Mouse (Mus musculus): ENCODE data around the gene Nkx2-3. TPM values are rescaled to one million over a fixed set of nuclear protein-coding genes. Genes with fewer than 3 reads are reported as not detected.

Gene Nkx2-3
- total RNA-seq, 2 experiments from 2014 or later: not detected

DNA sequence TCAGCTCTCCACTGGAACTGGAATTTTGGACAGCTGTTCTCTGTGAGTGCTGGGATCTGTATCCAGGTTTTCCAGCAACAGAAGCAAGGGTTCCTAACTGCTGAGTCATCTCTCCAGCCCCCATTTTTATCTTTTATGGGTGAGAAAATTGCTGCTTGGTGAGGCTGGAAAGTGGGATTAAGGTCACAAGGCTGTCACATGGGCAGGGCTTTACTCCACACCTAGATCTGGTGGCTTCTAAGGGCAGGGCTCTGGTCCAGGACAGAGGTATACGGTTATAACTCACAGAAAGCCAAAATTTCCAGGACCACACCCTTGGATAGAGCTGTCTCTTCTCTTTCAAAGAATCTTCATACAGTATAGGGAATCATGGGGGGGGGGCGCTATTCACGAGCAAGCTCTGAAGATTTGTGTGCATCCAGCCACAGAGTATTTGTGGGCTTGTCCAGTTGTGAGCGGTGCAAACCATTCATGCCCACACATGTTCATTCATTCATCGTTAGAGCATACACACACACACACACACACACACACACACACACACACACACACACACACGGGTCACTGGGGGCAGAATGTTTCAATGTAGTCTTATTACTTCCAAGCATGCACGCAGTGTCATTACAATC is 7.5 kb upstream of the Nkx2-3 start:
- no peak for DNase-seq
- intact Hi-C loops (cut with DNase I): loop anchor here (10.0 kb wide), 1 partner anchor 1630 kb away; the partner anchor contains the start of gene Lbx1

GRCm38 (mm10) chr19:43605666-43606551 is 6.2 kb upstream of the Nkx2-3 start:
- DNase-seq: no peak
- intact Hi-C loops (cut with DNase I): loop anchor here (10.0 kb wide), 1 partner anchor 1629 kb away; the partner anchor contains the start of gene Lbx1

DNA sequence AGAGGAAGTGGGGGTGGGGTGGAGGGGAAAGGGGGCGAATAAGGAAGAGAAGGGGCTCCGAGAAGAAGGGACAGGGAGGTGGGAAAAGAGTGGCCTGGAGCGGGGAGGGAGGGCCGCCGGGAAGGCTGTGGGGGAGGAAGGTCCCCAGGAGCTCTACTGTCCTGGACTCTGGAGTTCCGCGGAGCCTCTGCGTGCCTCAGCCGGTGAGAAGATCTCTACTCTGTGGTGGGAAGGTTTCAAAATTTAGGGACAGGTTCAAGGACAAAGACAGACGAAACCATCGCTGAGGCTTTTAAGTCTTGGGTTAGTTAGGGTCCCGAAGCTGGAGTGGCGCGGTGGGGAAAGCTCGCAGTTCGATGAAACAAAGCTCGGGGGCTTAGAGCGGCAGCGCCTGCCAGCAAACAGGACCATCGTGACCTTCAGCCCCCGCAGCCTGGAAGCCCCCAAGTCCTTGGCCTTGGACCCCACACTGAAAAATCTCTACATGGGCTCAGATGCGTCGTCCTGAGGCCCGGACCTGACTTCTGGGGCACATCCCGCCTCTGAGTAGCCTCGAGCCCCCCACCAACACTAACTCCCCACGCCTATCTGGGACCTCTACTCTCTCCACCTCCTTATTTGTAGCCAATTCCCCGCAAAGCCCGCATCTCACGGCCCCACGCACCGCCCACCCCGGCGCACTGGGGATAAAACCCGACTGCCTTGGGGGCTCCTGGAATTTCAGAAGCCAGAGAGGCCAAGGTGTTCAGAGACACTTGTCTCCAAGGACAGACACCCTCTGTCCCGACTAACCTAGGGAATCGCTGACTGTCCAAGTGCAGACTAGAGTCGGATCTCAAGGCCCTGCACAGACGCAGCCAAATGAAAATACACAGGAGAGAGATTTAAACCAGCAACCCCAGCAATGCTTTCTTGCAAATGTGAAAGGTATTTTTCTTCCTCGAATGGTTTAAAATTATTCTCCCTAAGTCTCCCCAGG is 5.3 kb upstream of the Nkx2-3 start:
- intact Hi-C loops (cut with DNase I): loop anchor here (10.0 kb wide), 1 partner anchor 1628 kb away; the partner anchor contains the start of gene Lbx1
- no peak for DNase-seq

GRCm38 (mm10) chr19:43607842-43608680 is 4.1 kb upstream of the Nkx2-3 start:
- DNase-seq: peak in 1 of 2 experiments; percentile 41
- intact Hi-C loops (cut with DNase I): loop anchor here (10.0 kb wide), 1 partner anchor 1627 kb away; the partner anchor contains the start of gene Lbx1

GRCm38 (mm10) chr19:43608711-43609457 is 3.2 kb upstream of the Nkx2-3 start:
- no peak for DNase-seq
- intact Hi-C loops (cut with DNase I): loop anchor here (10.0 kb wide), 1 partner anchor 1626 kb away; the partner anchor contains the start of gene Lbx1

DNA sequence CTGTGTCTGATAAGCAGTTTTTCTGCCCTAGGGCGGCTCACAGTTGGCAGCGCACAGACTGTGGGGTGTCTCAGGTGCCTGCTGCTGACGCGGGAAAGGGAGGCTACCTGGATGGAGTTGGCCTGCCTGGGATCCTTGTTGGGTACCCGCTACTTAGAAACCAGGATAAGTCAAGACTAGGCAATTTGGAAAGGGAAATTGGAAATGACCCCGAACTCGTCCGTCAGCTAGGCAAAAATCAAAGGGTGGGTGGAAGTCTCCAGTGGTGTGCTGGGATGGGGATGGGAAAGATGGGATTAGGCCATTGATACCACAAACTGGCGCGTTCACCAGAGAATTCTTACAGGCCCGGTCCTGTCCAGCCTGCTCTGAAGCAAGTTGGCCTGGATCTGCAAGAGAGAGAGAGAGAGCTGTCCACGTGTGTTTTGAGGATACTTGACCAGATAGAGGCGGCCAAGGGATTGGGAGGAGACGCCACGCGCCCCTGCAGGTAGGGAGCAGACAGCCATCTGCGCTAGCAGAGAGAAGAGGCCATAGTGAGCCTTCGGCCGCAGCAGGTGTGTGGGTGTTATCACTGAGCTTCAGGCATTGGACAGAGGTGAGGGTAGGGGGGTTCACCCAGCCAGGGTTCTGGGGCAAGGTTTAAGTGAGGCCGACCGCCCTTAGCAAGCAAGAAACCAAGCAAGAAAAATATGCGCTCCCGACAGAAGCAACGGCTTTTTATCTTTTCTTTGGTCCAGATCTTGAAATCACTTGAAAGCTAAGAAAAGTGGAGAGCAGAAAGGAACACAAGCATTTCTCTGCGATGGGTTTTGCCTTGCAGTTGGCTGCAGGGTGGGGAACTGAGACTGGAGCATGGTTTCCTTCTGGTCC is 2.4 kb upstream of the Nkx2-3 start:
- intact Hi-C loops (cut with DNase I): loop anchor here (10.0 kb wide), 2 partner anchors 225 to 1625 kb away; partner anchors contain the start of genes Hpse2 and Lbx1
- no peak for DNase-seq

DNA sequence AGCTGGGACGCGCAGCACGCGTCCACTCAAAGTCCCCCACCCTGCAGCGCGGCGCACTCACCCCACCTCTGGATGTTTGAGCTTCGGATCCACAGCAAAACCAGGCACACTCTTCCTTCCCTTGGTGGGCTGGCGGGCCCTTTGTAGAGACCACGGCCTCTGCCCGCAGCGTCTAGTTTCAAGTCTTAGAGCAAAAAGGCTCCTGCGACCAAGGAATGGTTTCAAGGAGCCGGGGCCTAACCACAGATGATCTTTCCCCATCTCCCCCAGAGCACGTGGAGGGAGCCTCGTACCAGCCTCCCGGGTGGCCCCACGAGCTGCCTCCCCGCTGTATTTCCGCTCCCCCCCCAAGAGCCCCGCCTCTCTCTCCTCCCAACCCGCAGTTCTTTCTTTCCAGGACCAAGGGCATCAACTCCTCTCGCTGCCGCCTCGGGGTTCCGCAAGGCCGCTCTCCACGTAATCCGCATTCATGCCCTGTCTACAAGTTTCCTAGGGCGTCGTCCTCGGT is 1.7 kb upstream of the Nkx2-3 start:
- no peak for DNase-seq

GRCm38 (mm10) chr19:43611110-43611509 is 1.0 kb upstream of the Nkx2-3 start:
- no peak for DNase-seq
- intact Hi-C loops (cut with DNase I): loop anchor here (10.0 kb wide), 1 partner anchor 226 kb away; the partner anchor contains the start of gene Hpse2

More for the DNA sequence above, 1.7 kb upstream of the Nkx2-3 start:
- intact Hi-C loops (cut with DNase I): loop anchor here (10.0 kb wide), 1 partner anchor 226 kb away; the partner anchor contains the start of gene Hpse2

- intact Hi-C loops (cut with DNase I): loop anchor here (10.0 kb wide), 1 partner anchor 227 kb away; the partner anchor contains the start of gene Hpse2
- DNase-seq: no peak
Observed at GRCm38 (mm10) chr19:43611561-43611960, 564 bp upstream of the Nkx2-3 start.

DNA sequence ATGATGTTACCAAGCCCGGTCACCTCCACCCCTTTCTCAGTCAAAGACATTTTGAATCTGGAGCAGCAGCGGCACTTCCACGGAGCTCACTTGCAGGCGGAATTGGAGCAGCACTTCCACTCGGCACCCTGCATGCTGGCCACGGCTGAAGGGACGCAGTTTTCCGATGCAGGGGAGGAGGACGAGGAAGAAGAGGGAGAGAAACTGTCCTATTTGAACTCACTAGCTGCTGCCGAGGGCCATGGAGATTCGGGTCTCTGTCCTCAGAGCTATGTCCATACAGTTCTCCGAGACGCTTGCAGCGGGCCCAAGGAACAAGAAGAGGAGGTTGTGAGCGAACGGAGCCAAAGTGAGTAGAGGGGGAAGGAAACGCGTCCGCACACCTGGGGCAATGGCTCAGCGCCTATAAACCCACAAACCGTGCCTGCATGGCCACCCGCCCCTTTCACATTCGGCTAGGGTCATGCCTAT is 411 bp downstream of the Nkx2-3 start:
- DNase-seq: no peak
- intact Hi-C loops (cut with DNase I): loop anchor here (10.0 kb wide), 1 partner anchor 228 kb away; the partner anchor contains the start of gene Hpse2

DNA sequence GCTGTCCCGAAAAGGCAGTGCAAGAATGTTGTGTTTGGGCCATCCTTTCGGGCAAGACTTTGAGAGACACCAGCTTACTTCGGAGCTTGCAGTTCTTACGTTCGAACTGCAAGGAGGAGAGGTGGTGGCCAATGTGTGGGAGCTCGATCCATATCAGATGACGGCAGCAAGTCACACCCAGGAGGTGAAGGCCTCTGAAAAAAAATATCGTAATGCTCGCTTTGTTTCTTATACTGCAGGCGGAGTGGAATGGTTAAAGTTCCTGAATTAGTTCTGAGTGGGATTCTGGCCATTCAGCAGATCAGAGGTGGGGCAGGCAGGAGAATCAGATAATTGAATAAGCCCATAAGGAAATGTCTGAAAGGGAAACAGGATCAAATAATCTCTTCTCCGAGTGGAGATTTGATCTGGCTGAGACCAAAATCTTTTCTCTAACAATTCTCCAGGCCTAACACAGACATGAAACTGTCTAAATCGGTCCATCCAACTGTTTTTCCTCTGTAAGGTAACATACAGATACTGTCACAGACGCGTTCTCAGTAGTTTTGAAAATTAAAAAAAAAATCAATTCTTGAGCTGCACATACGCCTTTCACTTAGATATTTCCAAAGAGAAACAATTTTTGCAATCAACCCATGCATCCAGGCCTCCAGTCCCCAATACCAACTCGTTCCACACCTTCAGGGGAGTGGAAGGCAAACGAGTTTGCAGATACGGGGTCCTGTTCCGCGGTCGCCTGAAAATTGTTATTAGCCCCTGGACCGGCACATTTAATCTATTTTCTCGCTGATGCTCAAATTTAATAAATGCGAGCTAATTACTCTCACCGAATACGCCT is 1.4 kb downstream of the Nkx2-3 start:
- intact Hi-C loops (cut with DNase I): loop anchor here (10.0 kb wide), 1 partner anchor 229 kb away; the partner anchor contains the start of gene Hpse2
- no peak for DNase-seq

GRCm38 (mm10) chr19:43614341-43615073 is 2.4 kb downstream of the Nkx2-3 start:
- DNase-seq: peak in 1 of 2 experiments; percentile 43
- intact Hi-C loops (cut with DNase I): loop anchor here (10.0 kb wide), 1 partner anchor 230 kb away; the partner anchor contains the start of gene Hpse2

GRCm38 (mm10) chr19:43615074-43615445 is 2.9 kb downstream of the Nkx2-3 start:
- intact Hi-C loops (cut with DNase I): loop anchor here (10.0 kb wide), 1 partner anchor 230 kb away; the partner anchor contains the start of gene Hpse2
- DNase-seq: peak in 1 of 2 experiments; percentile 33

DNA sequence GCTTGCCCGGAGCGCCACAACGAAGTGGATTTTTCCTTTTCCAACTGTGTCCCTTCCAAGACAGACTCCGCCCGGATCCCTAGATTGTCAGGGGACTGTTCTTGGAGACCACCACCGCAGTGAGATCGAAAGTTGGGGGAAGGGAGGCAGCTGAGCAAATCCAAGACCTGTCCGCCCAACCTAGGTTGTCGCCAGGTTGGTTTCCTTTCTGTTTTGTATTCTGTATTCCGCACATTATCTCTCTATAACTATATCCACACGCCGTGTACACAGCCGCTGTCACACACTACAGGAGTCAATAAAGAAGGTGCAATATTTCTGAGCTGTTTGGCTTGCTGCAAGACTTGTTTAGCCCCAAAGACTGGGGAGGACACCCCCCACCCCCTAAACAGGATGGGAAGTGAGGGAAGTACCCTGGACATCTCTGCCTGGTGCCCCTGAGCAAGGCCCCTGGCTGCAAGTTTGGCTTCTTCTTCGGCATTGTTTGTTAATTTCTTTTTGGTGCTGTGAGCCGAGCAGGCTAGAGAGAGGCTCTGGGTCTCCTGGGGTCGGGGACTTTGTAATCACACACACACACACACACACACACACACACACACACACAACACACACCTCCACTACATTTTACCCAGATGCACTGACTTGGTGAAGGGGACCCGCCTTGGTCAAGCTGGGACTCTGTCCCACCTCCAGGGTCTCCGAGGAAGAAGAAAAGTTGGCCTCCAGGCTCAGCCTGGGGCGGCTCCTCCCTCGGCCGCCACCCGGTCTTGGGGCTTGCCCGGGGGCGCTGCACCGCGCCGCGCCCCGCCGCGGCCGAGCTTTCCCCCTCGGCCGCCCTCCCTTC is 3.7 kb downstream of the Nkx2-3 start:
- DNase-seq: no peak
- intact Hi-C loops (cut with DNase I): loop anchor here (10.0 kb wide), 1 partner anchor 231 kb away; the partner anchor contains the start of gene Hpse2
